Mouse (Mus musculus) kidney, adult 18-20 months (tissue): ENCODE results near the gene Gm8094.
"Not testable (repeated sequence)": the region's sequence is repeated elsewhere in the genome, so short reads cannot be mapped to it uniquely, and the experiment has no call there.

Experiments used
- DNase-seq: peaks from one replicate; pipeline ENCODE4 v3.0.0; 2021

Gene Gm8094

DNA sequence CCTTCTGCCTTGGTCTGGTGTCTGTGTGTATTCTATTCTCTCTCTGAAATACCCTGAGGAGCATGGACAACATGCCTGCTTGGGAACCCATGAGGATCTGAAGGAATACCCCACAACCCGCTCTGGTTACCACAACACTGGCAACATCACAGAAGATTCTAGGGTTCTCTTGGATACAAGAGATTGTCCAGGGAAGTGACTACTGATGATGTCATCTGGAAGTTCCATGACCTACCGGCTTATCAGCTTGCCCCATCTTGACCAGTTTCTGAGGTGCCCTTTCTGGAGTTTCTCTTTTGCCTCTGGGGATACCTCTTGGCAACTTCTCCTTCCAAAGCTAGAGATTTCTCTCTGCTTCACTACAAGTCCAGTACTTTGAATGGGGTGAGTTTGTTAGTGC lies at the start of gene Gm8094:
Gm8094 (minus strand) TSS at position 101 of the 400 bp plus-strand sequence.
- DNase-seq = not testable (repeated sequence)

GRCm38 (mm10) chr14:43119673-43120072 lies 43.2 kb upstream of the Gm8094 start:
- DNase-seq = not testable (repeated sequence)

DNA sequence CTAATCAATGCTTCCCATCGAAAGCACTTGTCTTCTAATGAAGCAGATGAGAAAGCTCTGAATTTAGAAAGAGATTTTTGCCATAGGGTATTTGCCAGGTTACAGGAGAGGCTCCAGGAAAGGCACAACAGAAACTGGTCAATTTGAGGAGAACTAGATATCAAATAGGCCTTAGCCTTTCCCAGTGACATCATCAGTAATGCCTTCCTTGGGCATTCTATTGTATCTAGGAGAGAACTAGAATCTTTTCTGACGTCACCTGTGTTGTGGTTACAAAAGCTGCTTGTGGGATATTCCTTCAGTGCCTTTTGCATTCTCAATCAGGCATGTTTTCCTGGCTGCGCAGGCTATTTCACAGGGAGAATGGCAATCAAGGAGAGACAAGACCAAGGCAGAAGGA lies 23.9 kb upstream of the Gm8094 start, which contains the start of gene Gm8104:
Gm8104 (plus strand) TSS at position 301 of the 400 bp plus-strand sequence.
- DNase-seq = not testable (repeated sequence)

GRCm38 (mm10) chr14:43089103-43089919 lies 12.9 kb upstream of the Gm8094 start:
- not testable (repeated sequence) for DNase-seq

- peak; percentile 3 for DNase-seq
Measured at GRCm38 (mm10) chr14:43084936-43085730, 8.7 kb upstream of the Gm8094 start.

GRCm38 (mm10) chr14:43060179-43060578 lies 16.3 kb downstream of the Gm8094 start:
- not testable (repeated sequence) for DNase-seq

DNA sequence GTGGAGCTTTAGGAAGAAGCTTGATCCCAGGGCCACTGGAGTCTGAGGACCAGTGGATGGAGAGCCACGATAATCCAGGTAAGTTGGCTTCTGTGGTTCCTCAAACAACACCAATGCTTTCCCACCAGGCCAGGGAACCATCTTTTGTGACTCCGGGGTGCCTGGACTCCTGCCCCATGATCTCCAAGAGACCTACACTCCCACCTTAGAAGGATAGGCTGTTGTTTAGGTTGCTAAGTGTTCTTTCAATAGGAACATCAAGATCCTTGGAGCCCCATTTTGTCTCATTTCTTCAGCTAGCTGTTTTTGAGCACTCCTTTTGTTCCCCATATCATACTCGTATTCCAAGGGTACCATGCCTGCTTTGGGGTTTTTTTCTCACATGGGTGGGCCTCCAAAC lies 18.4 kb downstream of the Gm8094 start:
- not testable (repeated sequence) for DNase-seq
